Mouse (Mus musculus) stomach, postnatal 0 days (tissue): Measurements from ENCODE around the gene Vwf.

Source experiments
- CTCF ChIP-seq: IDR thresholded peaks from 2 replicates; pipeline ENCODE4 v1.5.1; 2016; ENCODE audit warnings: antibody characterized with exemption, low read depth, mild to moderate bottlenecking, moderate library complexity
- EP300 ChIP-seq: optimal IDR thresholded peaks from 2 replicates; pipeline ENCODE3; 2016; ENCODE audit warnings: antibody characterized with exemption

GRCm38 (mm10) chr6:125561031-125561430, 14.5 kb downstream of the Vwf start:
- no peak for TF ChIP-seq CTCF
- no peak for TF ChIP-seq EP300
